Mouse (Mus musculus): Measurements from ENCODE around the gene C87436.

C87436 gene

GRCm38 (mm10) chr6:86494767-86495166 lies 56.6 kb downstream of the C87436 start:
- no peaks in the 10 kb centered on the region for H3K27me3 ChIP-seq (ENCODE audit: insufficient read depth, low read length)
- no peaks in the 10 kb centered on the region for H3K36me3 ChIP-seq (ENCODE audit: insufficient read depth, low read length)
- H3K4me1 ChIP-seq (replicated peaks; ENCODE audit: low read depth, low read length) = peaks cover 61% of the 10 kb centered on the region
- TF ChIP-seq NANOG (IDR thresholded peaks at IDR 0.05; ENCODE audit: borderline replicate concordance, low read length) (no peak), CTCF (conservative IDR thresholded peaks at IDR 0.05; ENCODE audit: low read length) (peak; percentile 37)
- H3K4me3 ChIP-seq (replicated peaks; ENCODE audit: low read length) = no peak overlapping the region
- peaks cover 11% of the 10 kb centered on the region for H3K9me3 ChIP-seq (ENCODE audit: low read length)

- Histone ChIP-seq H3K4me3 (replicated peaks; ENCODE audit: low read length) (peak overlapping the region; percentile 79), H3K36me3 (ENCODE audit: insufficient read depth, low read length) (0 out of 2 replicates have a peak, but pooled peaks cover under 1% of the 10 kb centered on the region), H3K9me3 (ENCODE audit: low read length) (peaks cover 3% of the 10 kb centered on the region; the same call in 1 of the 2 replicates), H3K27me3 (ENCODE audit: insufficient read depth, low read length) (no peaks in the 10 kb centered on the region), H3K4me1 (replicated peaks; ENCODE audit: low read depth, low read length) (peaks cover 70% of the 10 kb centered on the region)
- TF ChIP-seq NANOG (IDR thresholded peaks at IDR 0.05; ENCODE audit: borderline replicate concordance, low read length) = no peak
- TF ChIP-seq POU5F1 (IDR thresholded peaks at IDR 0.05; ENCODE audit: borderline replicate concordance, low read length) = no peak
- TF ChIP-seq CTCF (conservative IDR thresholded peaks at IDR 0.05; ENCODE audit: low read length) = no peak
These were observed 57.5 kb downstream of the C87436 start for GRCm38 (mm10) chr6:86495661-86496060.

- Histone ChIP-seq H3K36me3 (ENCODE audit: insufficient read depth, low read length) (peaks cover 4% of the 10 kb centered on the region; the same call in 1 of the 2 replicates), H3K4me3 (replicated peaks; ENCODE audit: low read length) (peak overlapping the region; percentile 79), H3K9me3 (ENCODE audit: low read length) (no peaks in the 10 kb centered on the region), H3K27me3 (ENCODE audit: insufficient read depth, low read length) (no peaks in the 10 kb centered on the region), H3K4me1 (replicated peaks; ENCODE audit: low read depth, low read length) (peaks cover 71% of the 10 kb centered on the region)
- TF ChIP-seq POU5F1 (IDR thresholded peaks at IDR 0.05; ENCODE audit: borderline replicate concordance, low read length) (no peak), NANOG (IDR thresholded peaks at IDR 0.05; ENCODE audit: borderline replicate concordance, low read length) (no peak), CTCF (conservative IDR thresholded peaks at IDR 0.05; ENCODE audit: low read length) (no peak)
These were observed 58.0 kb downstream of the C87436 start for GRCm38 (mm10) chr6:86496127-86496526.

GRCm38 (mm10) chr6:86496585-86496984 lies 58.4 kb downstream of the C87436 start:
- H3K4me1 ChIP-seq (replicated peaks; ENCODE audit: low read depth, low read length) = peaks cover 69% of the 10 kb centered on the region
- H3K27me3 ChIP-seq (ENCODE audit: insufficient read depth, low read length) = no peaks in the 10 kb centered on the region
- H3K36me3 ChIP-seq (ENCODE audit: insufficient read depth, low read length) = peaks cover 4% of the 10 kb centered on the region
- H3K4me3 ChIP-seq (replicated peaks; ENCODE audit: low read length) = peak overlapping the region; percentile 79
- TF ChIP-seq POU5F1 (IDR thresholded peaks at IDR 0.05; ENCODE audit: borderline replicate concordance, low read length) = no peak
- TF ChIP-seq CTCF (conservative IDR thresholded peaks at IDR 0.05; ENCODE audit: low read length) = no peak
- no peak for TF ChIP-seq NANOG (IDR thresholded peaks at IDR 0.05; ENCODE audit: borderline replicate concordance, low read length)
- H3K9me3 ChIP-seq (ENCODE audit: low read length) = no peaks in the 10 kb centered on the region

- Histone ChIP-seq H3K27me3 (ENCODE audit: insufficient read depth, low read length) (no peaks in the 10 kb centered on the region), H3K4me1 (replicated peaks; ENCODE audit: low read depth, low read length) (peaks cover 69% of the 10 kb centered on the region), H3K4me3 (replicated peaks; ENCODE audit: low read length) (peak overlapping the region; percentile 79), H3K9me3 (ENCODE audit: low read length) (no peaks in the 10 kb centered on the region), H3K36me3 (ENCODE audit: insufficient read depth, low read length) (peaks cover 8% of the 10 kb centered on the region)
- 0 out of 2 replicates have a peak, but pooled peaks have one; percentile 7 for TF ChIP-seq CTCF (conservative IDR thresholded peaks at IDR 0.05; ENCODE audit: low read length)
- TF ChIP-seq POU5F1 (IDR thresholded peaks at IDR 0.05; ENCODE audit: borderline replicate concordance, low read length) = no peak
These were observed 59.1 kb downstream of the C87436 start for GRCm38 (mm10) chr6:86497071-86497815.

GRCm38 (mm10) chr6:86497942-86498732 lies 60.0 kb downstream of the C87436 start:
- H3K36me3 ChIP-seq (ENCODE audit: insufficient read depth, low read length) = peaks cover 8% of the 10 kb centered on the region
- TF ChIP-seq NANOG (IDR thresholded peaks at IDR 0.05; ENCODE audit: borderline replicate concordance, low read length) (no peak), CTCF (conservative IDR thresholded peaks at IDR 0.05; ENCODE audit: low read length) (no peak), POU5F1 (IDR thresholded peaks at IDR 0.05; ENCODE audit: borderline replicate concordance, low read length) (no peak)

GRCm38 (mm10) chr6:86499571-86500109 lies 61.5 kb downstream of the C87436 start:
- H3K4me3 ChIP-seq (replicated peaks; ENCODE audit: low read length) = peak overlapping the region; percentile 32
- peaks cover 65% of the 10 kb centered on the region for H3K4me1 ChIP-seq (replicated peaks; ENCODE audit: low read depth, low read length)

More at GRCm38 (mm10) chr6:86497942-86498732, 60.0 kb downstream of the C87436 start:
- H3K4me1 ChIP-seq (replicated peaks; ENCODE audit: low read depth, low read length) = peaks cover 63% of the 10 kb centered on the region
- no peaks in the 10 kb centered on the region for H3K27me3 ChIP-seq (ENCODE audit: insufficient read depth, low read length)
- H3K4me3 ChIP-seq (replicated peaks; ENCODE audit: low read length) = peak overlapping the region; percentile 79
- no peaks in the 10 kb centered on the region for H3K9me3 ChIP-seq (ENCODE audit: low read length)

GRCm38 (mm10) chr6:86503513-86503912 lies 65.3 kb downstream of the C87436 start:
- peaks cover 8% of the 10 kb centered on the region for H3K36me3 ChIP-seq (ENCODE audit: insufficient read depth, low read length)
- no peaks in the 10 kb centered on the region for H3K27me3 ChIP-seq (ENCODE audit: insufficient read depth, low read length)
- no peaks in the 10 kb centered on the region for H3K9me3 ChIP-seq (ENCODE audit: low read length)
- no peak overlapping the region for H3K4me3 ChIP-seq (replicated peaks; ENCODE audit: low read length)
- peaks cover 73% of the 10 kb centered on the region for H3K4me1 ChIP-seq (replicated peaks; ENCODE audit: low read depth, low read length)
- TF ChIP-seq NANOG (IDR thresholded peaks at IDR 0.05; ENCODE audit: borderline replicate concordance, low read length) (no peak), POU5F1 (IDR thresholded peaks at IDR 0.05; ENCODE audit: borderline replicate concordance, low read length) (no peak), CTCF (conservative IDR thresholded peaks at IDR 0.05; ENCODE audit: low read length) (no peak)

More at GRCm38 (mm10) chr6:86499571-86500109, 61.5 kb downstream of the C87436 start:
- no peak for TF ChIP-seq NANOG (IDR thresholded peaks at IDR 0.05; ENCODE audit: borderline replicate concordance, low read length)
- no peak for TF ChIP-seq CTCF (conservative IDR thresholded peaks at IDR 0.05; ENCODE audit: low read length)
- no peak for TF ChIP-seq POU5F1 (IDR thresholded peaks at IDR 0.05; ENCODE audit: borderline replicate concordance, low read length)
- no peaks in the 10 kb centered on the region for H3K27me3 ChIP-seq (ENCODE audit: insufficient read depth, low read length)
- peaks cover 8% of the 10 kb centered on the region for H3K36me3 ChIP-seq (ENCODE audit: insufficient read depth, low read length)
- H3K9me3 ChIP-seq (ENCODE audit: low read length) = no peaks in the 10 kb centered on the region
